Mouse (Mus musculus): ENCODE data around the gene Cyp2b13. TPM values are rescaled to one million over a fixed set of nuclear protein-coding genes. Genes with fewer than 3 reads are reported as not detected.

Cyp2b13 gene
- polyA plus RNA-seq, 1 experiment from 2014 or later, result not detected

Other genes starting within 250 kb of the Cyp2b13 start
- 18.9 and 21.0 TPM in 2 replicates for gene Cyp2s1, start 244.6 kb upstream of the Cyp2b13 start, polyA plus RNA-seq (2015; fragmentation: Nextera tagmentation; extraction: Ambion mirVana)
- gene Cyp2b10, start 163.9 kb upstream of the Cyp2b13 start, polyA plus RNA-seq (2015; fragmentation: Nextera tagmentation; extraction: Ambion mirVana), result 0.60 and 1.4 TPM in 2 replicates
- gene Cyp2b9, start 111.9 kb downstream of the Cyp2b13 start, polyA plus RNA-seq (2015; fragmentation: Nextera tagmentation; extraction: Ambion mirVana), result not detected in 2 replicates
- gene Vmn1r184, start 198.8 kb downstream of the Cyp2b13 start, polyA plus RNA-seq (2015; fragmentation: Nextera tagmentation; extraction: Ambion mirVana), result not detected in 2 replicates
- gene Cyp2a4, start 245.7 kb downstream of the Cyp2b13 start, polyA plus RNA-seq (2015; fragmentation: Nextera tagmentation; extraction: Ambion mirVana), result not detected in 2 replicates

All from lung, embryonic 16.5 days (tissue).